Mouse (Mus musculus): ENCODE measurements at regions not wholly inside any gene's neighbourhood (a gene's known extent, or its start where the extent isn't known, plus 50 kb on each side); places are given as distances from the start of the nearest gene placed in this dataset.
"Not testable (repeated sequence)": the region's sequence is repeated elsewhere in the genome, so short reads cannot be mapped to it uniquely, and the experiment has no call there.

DNA sequence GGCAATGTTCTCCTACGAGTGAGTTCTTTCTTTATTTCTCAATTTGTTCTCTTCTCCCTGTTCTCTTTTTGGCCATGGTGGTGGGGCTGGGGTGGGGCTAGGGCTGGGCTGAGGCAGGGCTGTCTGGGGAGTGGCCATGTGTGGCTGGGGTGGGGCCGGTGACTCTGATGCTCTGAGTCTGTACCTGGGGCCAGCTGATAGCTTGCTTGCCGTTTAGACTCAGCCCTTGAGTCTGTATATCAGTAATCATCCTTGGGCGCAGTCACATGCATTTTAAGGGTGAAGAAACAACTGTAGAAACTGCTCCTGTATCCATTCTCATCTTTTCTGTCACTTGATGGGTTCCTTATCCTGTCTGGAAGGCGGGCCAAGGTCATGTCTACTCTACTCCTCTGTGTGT, 256.1 kb downstream of the 1810013L24Rik start:
- peak; percentile 67 for ATAC-seq (ENCODE audit: extremely low read depth, insufficient number of reproducible peaks, low FRiP score, poor library complexity, severe bottlenecking)
- Histone ChIP-seq H3K4me3 (ENCODE audit: low read depth, low read length) (no peak overlapping the region; the same call in 1 of the 2 replicates), H3K4me1 (ENCODE audit: insufficient read depth, low read depth, low read length) (peaks cover 70% of the 10 kb centered on the region), H3K36me3 (replicated peaks) (no peaks in the 10 kb centered on the region), H3K27me3 (ENCODE audit: insufficient read depth, low read length) (no peaks in the 10 kb centered on the region), H3K9me3 (replicated peaks) (no peaks in the 10 kb centered on the region)
- no peak for TF ChIP-seq GATA1 (IDR thresholded peaks at IDR 0.05; ENCODE audit: borderline replicate concordance, low read length)
- no peak for TF ChIP-seq TAL1 (conservative IDR thresholded peaks at IDR 0.05; ENCODE audit: low read depth, low read length)
- TF ChIP-seq POLR2AphosphoS5 (IDR thresholded peaks at IDR 0.05; ENCODE audit: insufficient replicate concordance, low read depth, low read length) = no peak
- TF ChIP-seq CTCF (IDR thresholded peaks at IDR 0.05; ENCODE audit: low read depth, low read length) = no peak
- no peak for TF ChIP-seq GATA2 (IDR thresholded peaks at IDR 0.05; ENCODE audit: borderline replicate concordance, low read depth, low read length)
- peak; percentile 6 for DNase-seq (ENCODE audit: low spot score)

DNA sequence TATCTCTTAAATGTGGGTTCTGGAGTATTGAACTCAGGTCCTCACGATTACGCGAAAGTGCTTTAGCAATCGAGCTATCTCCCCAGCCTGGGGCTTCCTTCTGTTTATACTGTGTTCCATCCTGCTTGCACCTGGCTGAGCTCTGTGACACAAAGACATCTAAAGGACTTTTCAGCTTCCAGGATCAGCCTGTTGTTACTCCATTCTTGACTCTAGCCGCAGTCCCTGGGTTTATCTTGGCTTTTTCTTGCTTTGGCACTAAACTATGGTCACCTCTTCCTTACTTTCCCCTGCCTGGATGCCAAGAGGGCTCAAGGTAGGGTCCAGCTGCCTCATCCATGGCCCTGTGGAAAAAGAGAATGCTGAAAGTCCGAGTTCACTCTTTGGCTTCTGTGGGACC, 261.9 kb downstream of the 1810013L24Rik start:
- peaks cover 25% of the 10 kb centered on the region for H3K4me1 ChIP-seq (ENCODE audit: insufficient read depth, low read depth, low read length)
- H3K36me3 ChIP-seq (replicated peaks) = no peaks in the 10 kb centered on the region
- H3K9me3 ChIP-seq (replicated peaks) = no peaks in the 10 kb centered on the region
- H3K27me3 ChIP-seq (ENCODE audit: insufficient read depth, low read length) = no peaks in the 10 kb centered on the region
- TF ChIP-seq POLR2AphosphoS5 (IDR thresholded peaks at IDR 0.05; ENCODE audit: insufficient replicate concordance, low read depth, low read length) (no peak), TAL1 (conservative IDR thresholded peaks at IDR 0.05; ENCODE audit: low read depth, low read length) (no peak), GATA1 (IDR thresholded peaks at IDR 0.05; ENCODE audit: borderline replicate concordance, low read length) (no peak)
- ATAC-seq (ENCODE audit: extremely low read depth, insufficient number of reproducible peaks, low FRiP score, poor library complexity, severe bottlenecking) (no peak), DNase-seq (ENCODE audit: low spot score) (no peak)
- no peak overlapping the region for H3K4me3 ChIP-seq (ENCODE audit: low read depth, low read length)

DNA sequence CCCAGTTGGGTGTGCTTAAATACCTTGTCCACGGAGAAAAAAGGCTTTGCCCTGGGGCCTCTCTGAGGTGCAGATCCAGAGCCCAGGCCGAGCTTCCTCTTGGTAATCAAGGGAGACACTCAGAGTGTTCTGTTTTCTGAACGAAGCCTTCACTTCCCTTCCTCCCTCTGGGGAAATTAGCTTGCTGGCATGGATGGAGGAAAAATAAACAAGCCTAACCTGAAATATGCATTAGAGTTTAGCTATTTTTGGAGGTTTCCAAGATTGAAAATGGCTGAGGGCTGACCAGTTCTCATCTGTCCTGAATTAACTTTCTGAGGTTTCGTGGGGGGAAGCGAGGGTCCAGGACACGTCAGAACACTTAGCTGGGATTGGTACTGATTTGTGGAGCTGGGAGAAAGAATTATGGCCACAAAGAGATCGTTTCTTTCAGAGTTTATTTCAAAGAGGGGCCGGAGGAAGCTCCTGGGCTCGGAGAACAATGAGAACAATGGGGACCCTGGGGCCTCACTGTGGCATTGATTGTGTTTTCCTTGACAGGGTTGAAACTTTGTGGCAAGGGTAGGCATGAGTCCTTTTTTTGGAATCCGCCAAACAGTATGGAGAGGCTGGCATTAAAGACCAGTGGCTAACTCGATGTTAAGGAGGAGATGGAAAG, 262.4 kb downstream of the 1810013L24Rik start:
- Histone ChIP-seq H3K27me3 (ENCODE audit: insufficient read depth, low read length) (no peaks in the 10 kb centered on the region), H3K4me1 (ENCODE audit: insufficient read depth, low read depth, low read length) (peaks cover 20% of the 10 kb centered on the region), H3K9me3 (replicated peaks) (no peaks in the 10 kb centered on the region), H3K4me3 (ENCODE audit: low read depth, low read length) (no peak overlapping the region), H3K36me3 (replicated peaks) (no peaks in the 10 kb centered on the region)
- DNase-seq (ENCODE audit: low spot score) = no peak
- no peak for TF ChIP-seq GATA1 (IDR thresholded peaks at IDR 0.05; ENCODE audit: borderline replicate concordance, low read length)
- no peak for TF ChIP-seq POLR2AphosphoS5 (IDR thresholded peaks at IDR 0.05; ENCODE audit: insufficient replicate concordance, low read depth, low read length)
- no peak for TF ChIP-seq GATA2 (IDR thresholded peaks at IDR 0.05; ENCODE audit: borderline replicate concordance, low read depth, low read length)
- TF ChIP-seq TAL1 (conservative IDR thresholded peaks at IDR 0.05; ENCODE audit: low read depth, low read length) = no peak
- TF ChIP-seq CTCF (IDR thresholded peaks at IDR 0.05; ENCODE audit: low read depth, low read length) = no peak
- ATAC-seq (ENCODE audit: extremely low read depth, insufficient number of reproducible peaks, low FRiP score, poor library complexity, severe bottlenecking) = no peak

DNA sequence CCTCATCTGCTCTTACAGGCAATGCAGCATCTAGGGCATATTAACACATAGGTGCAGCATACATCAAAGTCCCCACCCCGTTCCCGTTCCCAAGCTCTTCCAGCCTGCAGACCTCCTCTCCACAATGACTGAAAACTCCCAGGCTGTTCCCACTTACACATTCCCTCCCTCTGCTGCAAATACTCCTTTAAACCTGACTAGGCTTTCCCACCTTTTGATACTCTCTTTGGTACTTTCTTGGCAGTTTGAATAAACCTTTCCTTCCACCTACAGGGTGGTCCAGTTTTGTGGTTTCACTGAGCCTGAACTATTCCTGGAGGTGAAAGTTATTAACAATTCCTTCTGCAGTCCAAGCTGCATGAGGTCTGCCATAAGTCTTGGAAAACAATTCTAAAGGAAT, 263.7 kb downstream of the 1810013L24Rik start:
- no peaks in the 10 kb centered on the region for H3K9me3 ChIP-seq (replicated peaks)
- no peak for ATAC-seq (ENCODE audit: extremely low read depth, insufficient number of reproducible peaks, low FRiP score, poor library complexity, severe bottlenecking)
- H3K27me3 ChIP-seq (ENCODE audit: insufficient read depth, low read length) = no peaks in the 10 kb centered on the region
- TF ChIP-seq GATA1 (IDR thresholded peaks at IDR 0.05; ENCODE audit: borderline replicate concordance, low read length) (no peak), GATA2 (IDR thresholded peaks at IDR 0.05; ENCODE audit: borderline replicate concordance, low read depth, low read length) (no peak), CTCF (IDR thresholded peaks at IDR 0.05; ENCODE audit: low read depth, low read length) (no peak), TAL1 (conservative IDR thresholded peaks at IDR 0.05; ENCODE audit: low read depth, low read length) (no peak), POLR2AphosphoS5 (IDR thresholded peaks at IDR 0.05; ENCODE audit: insufficient replicate concordance, low read depth, low read length) (no peak)
- DNase-seq (ENCODE audit: low spot score) = no peak
- H3K36me3 ChIP-seq (replicated peaks) = no peaks in the 10 kb centered on the region
- H3K4me1 ChIP-seq (ENCODE audit: insufficient read depth, low read depth, low read length) = peaks cover 12% of the 10 kb centered on the region; the same call in 1 of the 2 replicates
- H3K4me3 ChIP-seq (ENCODE audit: low read depth, low read length) = no peak overlapping the region

DNA sequence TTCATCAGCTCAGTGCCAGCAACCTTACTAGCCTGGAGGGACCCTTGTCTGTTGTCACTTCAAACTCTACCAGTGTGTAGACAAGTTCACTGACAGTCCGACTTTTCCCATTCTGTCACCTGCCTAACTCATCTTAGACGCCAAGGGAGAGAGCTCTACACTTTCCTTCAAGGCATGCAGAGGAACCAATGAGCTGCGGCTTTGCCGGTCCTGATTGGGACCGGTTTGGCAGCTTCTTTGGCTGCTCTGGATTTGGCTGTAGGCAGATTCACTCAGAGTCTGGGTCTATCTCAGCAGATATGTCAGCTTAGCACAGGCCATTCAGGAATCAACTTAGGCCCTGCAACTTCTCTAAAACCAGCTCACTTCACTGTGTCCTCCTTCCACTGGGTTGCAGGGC, 264.3 kb downstream of the 1810013L24Rik start:
- Histone ChIP-seq H3K9me3 (replicated peaks) (no peaks in the 10 kb centered on the region), H3K36me3 (replicated peaks) (no peaks in the 10 kb centered on the region), H3K4me3 (ENCODE audit: low read depth, low read length) (no peak overlapping the region), H3K27me3 (ENCODE audit: insufficient read depth, low read length) (no peaks in the 10 kb centered on the region), H3K4me1 (ENCODE audit: insufficient read depth, low read depth, low read length) (peaks cover 12% of the 10 kb centered on the region; the same call in 1 of the 2 replicates)
- no peak for TF ChIP-seq GATA1 (IDR thresholded peaks at IDR 0.05; ENCODE audit: borderline replicate concordance, low read length)
- TF ChIP-seq GATA2 (IDR thresholded peaks at IDR 0.05; ENCODE audit: borderline replicate concordance, low read depth, low read length) = no peak
- no peak for TF ChIP-seq POLR2AphosphoS5 (IDR thresholded peaks at IDR 0.05; ENCODE audit: insufficient replicate concordance, low read depth, low read length)
- TF ChIP-seq TAL1 (conservative IDR thresholded peaks at IDR 0.05; ENCODE audit: low read depth, low read length) = no peak
- TF ChIP-seq CTCF (IDR thresholded peaks at IDR 0.05; ENCODE audit: low read depth, low read length) = no peak
- DNase-seq (ENCODE audit: low spot score) (no peak), ATAC-seq (ENCODE audit: extremely low read depth, insufficient number of reproducible peaks, low FRiP score, poor library complexity, severe bottlenecking) (no peak; the same call in 1 of the 2 replicates)

DNA sequence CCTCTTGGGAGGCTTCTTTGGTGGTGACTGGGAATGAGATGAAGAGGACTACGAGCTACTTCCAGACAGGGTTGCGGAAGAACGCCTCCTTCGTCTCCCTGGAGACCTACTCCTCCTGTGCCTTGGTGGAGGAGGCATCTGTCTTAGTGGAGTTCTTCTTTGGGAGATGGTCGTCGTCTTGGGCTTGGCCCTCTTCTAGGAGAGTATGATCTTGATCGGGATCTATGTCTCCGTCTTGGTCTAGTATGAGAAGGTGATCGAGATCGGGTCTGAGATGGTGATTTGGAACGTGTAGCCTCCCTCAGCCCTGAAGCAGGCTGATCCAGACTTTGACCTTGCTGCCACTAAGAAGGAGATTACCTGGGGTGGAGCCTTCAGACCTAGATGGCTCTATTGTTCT, 276.3 kb downstream of the 1810013L24Rik start:
- H3K4me3 ChIP-seq (ENCODE audit: low read depth, low read length) = no peak overlapping the region
- DNase-seq (ENCODE audit: low spot score) (no peak), ATAC-seq (ENCODE audit: extremely low read depth, insufficient number of reproducible peaks, low FRiP score, poor library complexity, severe bottlenecking) (no peak)
- TF ChIP-seq TAL1 (conservative IDR thresholded peaks at IDR 0.05; ENCODE audit: low read depth, low read length) (no peak), POLR2AphosphoS5 (IDR thresholded peaks at IDR 0.05; ENCODE audit: insufficient replicate concordance, low read depth, low read length) (no peak), GATA1 (IDR thresholded peaks at IDR 0.05; ENCODE audit: borderline replicate concordance, low read length) (no peak), CTCF (IDR thresholded peaks at IDR 0.05; ENCODE audit: low read depth, low read length) (no peak), GATA2 (IDR thresholded peaks at IDR 0.05; ENCODE audit: borderline replicate concordance, low read depth, low read length) (no peak)
- no peaks in the 10 kb centered on the region for H3K4me1 ChIP-seq (ENCODE audit: insufficient read depth, low read depth, low read length)
- H3K9me3 ChIP-seq (replicated peaks) = no peaks in the 10 kb centered on the region
- H3K36me3 ChIP-seq (replicated peaks) = no peaks in the 10 kb centered on the region
- no peaks in the 10 kb centered on the region for H3K27me3 ChIP-seq (ENCODE audit: insufficient read depth, low read length)

DNA sequence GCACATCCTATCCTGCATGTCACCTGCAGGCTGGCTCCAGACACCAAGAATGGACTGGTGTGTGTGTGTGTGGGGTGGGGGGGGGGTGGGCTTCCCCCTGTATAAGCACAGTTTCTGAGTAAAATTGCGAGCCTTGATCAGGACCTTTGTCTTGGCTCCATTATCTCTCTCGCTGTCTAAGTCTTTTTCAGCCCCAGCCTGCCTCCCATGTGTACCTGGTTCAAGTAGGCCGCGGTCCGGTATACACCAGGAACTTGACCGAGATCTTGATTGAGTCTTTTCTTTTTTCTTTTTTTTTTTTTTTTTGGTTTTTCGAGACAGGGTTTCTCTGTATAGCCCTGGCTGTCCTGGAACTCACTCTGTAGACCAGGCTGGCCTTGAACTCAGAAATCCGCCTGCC, 276.8 kb downstream of the 1810013L24Rik start:
- not testable (repeated sequence) for H3K9me3 ChIP-seq (replicated peaks); H3K4me1 ChIP-seq (ENCODE audit: insufficient read depth, low read depth, low read length); ATAC-seq (ENCODE audit: extremely low read depth, insufficient number of reproducible peaks, low FRiP score, poor library complexity, severe bottlenecking); DNase-seq (ENCODE audit: low spot score); H3K4me3 ChIP-seq (ENCODE audit: low read depth, low read length); H3K36me3 ChIP-seq (replicated peaks); H3K27me3 ChIP-seq (ENCODE audit: insufficient read depth, low read length)
